Mouse (Mus musculus) heart, embryonic 16.5 days (tissue): ENCODE data around the gene Emb. TPM values are rescaled to one million over a fixed set of nuclear protein-coding genes. Genes with fewer than 3 reads are reported as not detected.
"Not testable (repeated sequence)": the region's sequence is repeated elsewhere in the genome, so short reads cannot be mapped to it uniquely, and the experiment has no call there.

Experiments
- ATAC-seq: fragments of 200-750 bp; cut with Nextera tagmentation; replicated peaks from 2 replicates; pipeline ENCODE4 v1.8.0; 2017; ENCODE audit warnings: moderate number of reproducible peaks; ENCODE audit not compliant: insufficient read depth, low FRiP score; ENCODE audit errors: extremely low read depth
- H3K27ac ChIP-seq: fragments of 300-500 bp; sonication (generic); 2 replicates; pipeline ENCODE4 v1.5.1; 2014; ENCODE audit warnings: mild to moderate bottlenecking, low read length, control low read depth, moderate library complexity
- H3K27me3 ChIP-seq: fragments of 300-500 bp; sonication (generic); 2 replicates; pipeline ENCODE4 v1.6.1; 2014; ENCODE audit warnings: low read length, mixed read lengths; ENCODE audit not compliant: control insufficient read depth, insufficient read depth
- H3K36me3 ChIP-seq: fragments of 300-500 bp; sonication (generic); 2 replicates; pipeline ENCODE4 v1.6.1; 2014; ENCODE audit not compliant: control insufficient read depth, insufficient read depth
- H3K4me1 ChIP-seq: fragments of 300-500 bp; sonication (generic); 2 replicates; pipeline ENCODE4 v1.6.1; 2014; ENCODE audit warnings: low read length, mixed read lengths; ENCODE audit not compliant: control insufficient read depth, insufficient read depth
- H3K4me2 ChIP-seq: fragments of 300-500 bp; sonication (generic); 2 replicates; pipeline ENCODE4 v1.6.1; 2014; ENCODE audit warnings: low read depth, mild to moderate bottlenecking, control low read depth, low read length
- H3K4me3 ChIP-seq: fragments of 300-500 bp; sonication (generic); 2 replicates; pipeline ENCODE4 v1.5.1; 2014; ENCODE audit warnings: mild to moderate bottlenecking, control low read depth, low read length
- H3K9ac ChIP-seq: fragments of 300-500 bp; sonication (generic); 2 replicates; pipeline ENCODE4 v1.6.1; 2014; ENCODE audit warnings: low read length, control low read depth
- H3K9me3 ChIP-seq: fragments of 300-500 bp; sonication (generic); replicated peaks from 2 replicates; pipeline ENCODE4 v1.6.1; 2016; ENCODE audit warnings: low read length; ENCODE audit not compliant: control insufficient read depth
- WGBS: fragments of 180-500 bp; shearing (Covaris S2); extraction: QIAGEN DNeasy Blood & Tissue Kit; methylation state at CpG from one replicate; pipeline ENCODE4 v1.1.7; 2014; 5-methylcytosine and 5-hydroxymethylcytosine counted together
- polyA plus RNA-seq: library from polyadenylated mRNA; unstranded; fragments of >200 nt; fragmentation: Nextera tagmentation; extraction: Ambion mirVana; gene quantifications from 2 replicates; pipeline ENCODE4 v1.2.1, GENCODE M21; 2015

The Emb gene
- polyA plus RNA-seq = 8.4 and 16.0 TPM in 2 replicates

GRCm38 (mm10) chr13:117208236-117208635, at the start of gene Emb:
Gene Emb (plus strand): TSS chr13:117208536.
- 41% methylated on average over 6 of the region's 6 CpGs for WGBS
- H3K4me2 ChIP-seq = no peak within 1 kb of the TSS
- no peak for ATAC-seq
- H3K36me3 ChIP-seq = no peaks in the 10 kb centered on the region
- peaks cover 3% of the 10 kb centered on the region; the same call in 1 of the 2 replicates for H3K4me1 ChIP-seq
- H3K27me3 ChIP-seq = no peaks in the 10 kb centered on the region; the same call in 1 of the 2 replicates
- H3K27ac ChIP-seq = no peak within 1 kb of the TSS
- no peaks in the 10 kb centered on the region for H3K9me3 ChIP-seq
- H3K4me3 ChIP-seq = no peak within 1 kb of the TSS
- H3K9ac ChIP-seq = no peak within 1 kb of the TSS

- 84% methylated on average over 5 of the region's 5 CpGs for whole genome bisulfite sequencing
- Histone ChIP-seq H3K4me1 (no peaks in the 10 kb centered on the region), H3K36me3 (no peaks in the 10 kb centered on the region), H3K4me3 (no peak overlapping the region), H3K9me3 (no peaks in the 10 kb centered on the region), H3K9ac (no peak overlapping the region), H3K4me2 (no peak overlapping the region), H3K27ac (no peak overlapping the region), H3K27me3 (no peaks in the 10 kb centered on the region)
- no peak for ATAC-seq
Observed at GRCm38 (mm10) chr13:117163906-117164305, 44.4 kb upstream of the Emb start.

- Histone ChIP-seq H3K4me3 (no peak overlapping the region), H3K4me1 (no peaks in the 10 kb centered on the region), H3K9me3 (no peaks in the 10 kb centered on the region), H3K27ac (no peak overlapping the region), H3K27me3 (no peaks in the 10 kb centered on the region), H3K36me3 (no peaks in the 10 kb centered on the region), H3K4me2 (no peak overlapping the region), H3K9ac (no peak overlapping the region)
- WGBS = 88% methylated on average over 8 of the region's 8 CpGs
- no peak for ATAC-seq
Observed at GRCm38 (mm10) chr13:117165071-117165470, 43.3 kb upstream of the Emb start.

GRCm38 (mm10) chr13:117180912-117181311, 27.4 kb upstream of the Emb start:
- not testable (repeated sequence) for H3K4me2 ChIP-seq, H3K27ac ChIP-seq, ATAC-seq, H3K9ac ChIP-seq, H3K4me1 ChIP-seq, H3K9me3 ChIP-seq, H3K36me3 ChIP-seq, H3K27me3 ChIP-seq, H3K4me3 ChIP-seq
- WGBS = 79% methylated on average over 3 of the region's 3 CpGs

GRCm38 (mm10) chr13:117183288-117183687, 25.0 kb upstream of the Emb start:
- H3K27ac ChIP-seq = no peak overlapping the region
- H3K9ac ChIP-seq = no peak overlapping the region
- no peak for ATAC-seq
- no peaks in the 10 kb centered on the region for H3K36me3 ChIP-seq
- H3K4me1 ChIP-seq = no peaks in the 10 kb centered on the region
- 67% methylated on average over 6 of the region's 6 CpGs for WGBS
- peaks cover 4% of the 10 kb centered on the region; the same call in 1 of the 2 replicates for H3K9me3 ChIP-seq
- H3K4me3 ChIP-seq = no peak overlapping the region
- no peaks in the 10 kb centered on the region for H3K27me3 ChIP-seq
- no peak overlapping the region for H3K4me2 ChIP-seq

GRCm38 (mm10) chr13:117185329-117185728, 23.0 kb upstream of the Emb start:
- 33% methylated on average over 6 of the region's 6 CpGs for WGBS
- Histone ChIP-seq H3K27me3 (no peaks in the 10 kb centered on the region), H3K27ac (no peak overlapping the region), H3K9me3 (peaks cover 4% of the 10 kb centered on the region; the same call in 1 of the 2 replicates), H3K9ac (no peak overlapping the region), H3K4me3 (no peak overlapping the region), H3K36me3 (no peaks in the 10 kb centered on the region), H3K4me1 (no peaks in the 10 kb centered on the region), H3K4me2 (no peak overlapping the region)
- no peak for ATAC-seq

- Histone ChIP-seq H3K9me3 (peaks cover under 1% of the 10 kb centered on the region; the same call in 1 of the 2 replicates), H3K4me3 (no peak overlapping the region), H3K9ac (no peak overlapping the region), H3K36me3 (no peaks in the 10 kb centered on the region), H3K4me2 (no peak overlapping the region), H3K27me3 (no peaks in the 10 kb centered on the region), H3K27ac (no peak overlapping the region), H3K4me1 (no peaks in the 10 kb centered on the region)
- ATAC-seq = no peak
- 87% methylated on average over 5 of the region's 5 CpGs for WGBS
Observed at GRCm38 (mm10) chr13:117192161-117192560, 16.2 kb upstream of the Emb start.

- Histone ChIP-seq H3K9ac (no peak overlapping the region), H3K4me1 (no peaks in the 10 kb centered on the region), H3K27me3 (no peaks in the 10 kb centered on the region), H3K27ac (no peak overlapping the region), H3K4me2 (no peak overlapping the region), H3K9me3 (no peaks in the 10 kb centered on the region), H3K4me3 (no peak overlapping the region), H3K36me3 (no peaks in the 10 kb centered on the region)
- WGBS = 74% methylated on average over 7 of the region's 7 CpGs
- ATAC-seq = no peak
Observed at GRCm38 (mm10) chr13:117193422-117193983, 14.8 kb upstream of the Emb start.

GRCm38 (mm10) chr13:117195569-117196495, 12.5 kb upstream of the Emb start:
- H3K27ac ChIP-seq = no peak overlapping the region
- no peaks in the 10 kb centered on the region for H3K4me1 ChIP-seq
- H3K36me3 ChIP-seq = no peaks in the 10 kb centered on the region
- 75% methylated on average over 13 of the region's 13 CpGs for WGBS
- no peak for ATAC-seq
- no peak overlapping the region for H3K4me3 ChIP-seq
- H3K9ac ChIP-seq = no peak overlapping the region
- no peaks in the 10 kb centered on the region for H3K9me3 ChIP-seq
- H3K27me3 ChIP-seq = no peaks in the 10 kb centered on the region
- no peak overlapping the region for H3K4me2 ChIP-seq
